Mouse (Mus musculus): ENCODE data around the gene Il34.

DNA sequence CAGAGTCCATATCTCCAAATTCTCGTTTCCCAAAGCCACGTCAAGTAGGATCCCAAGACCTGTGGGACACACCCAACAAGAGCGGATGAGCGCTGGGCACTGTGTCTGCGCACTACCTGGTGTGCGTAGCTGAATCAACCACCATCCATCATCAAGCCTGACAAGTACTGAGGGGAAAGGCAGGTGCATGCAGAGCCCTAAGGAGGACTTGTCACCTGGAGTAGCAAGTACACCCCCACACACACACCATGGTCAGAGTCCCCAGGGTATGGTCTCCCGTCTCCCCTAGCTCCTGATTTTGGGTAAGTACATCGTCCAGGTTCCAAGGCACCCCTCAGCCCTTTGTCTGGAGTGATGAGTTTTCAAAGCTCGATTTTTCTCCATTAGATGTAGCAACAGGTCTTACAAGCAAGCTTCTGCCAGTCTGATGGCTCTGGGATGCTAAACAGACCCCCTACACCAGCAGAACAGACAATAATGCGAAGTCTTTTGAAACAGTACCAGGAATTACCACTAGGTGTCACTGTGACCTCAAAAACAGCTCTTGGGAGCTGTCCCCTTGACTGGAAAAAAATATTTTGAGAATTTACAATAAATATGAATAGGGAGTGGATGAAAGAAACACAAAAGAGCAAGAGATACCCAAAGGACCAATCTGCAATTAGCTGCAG lies 56.1 kb downstream of the Il34 start:
- TF ChIP-seq CTCF (IDR thresholded peaks at IDR 0.05; ENCODE audit: insufficient read depth, low read length) = 0 out of 2 replicates have a peak, but pooled peaks have one; percentile 17
- TF ChIP-seq POLR2A (IDR thresholded peaks at IDR 0.05; ENCODE audit: borderline replicate concordance, extremely low read depth, low read depth, low read length) = no peak

Measured in lung, adult 2 months (tissue).